Mouse (Mus musculus): ENCODE results near the gene Tinf2.

Tinf2 gene

GRCm38 (mm10) chr14:55706051-55706600, 24.5 kb upstream of the Tinf2 start:
- DNase-seq (ENCODE audit: low spot score in 2 of 2), result no peak

GRCm38 (mm10) chr14:55702761-55703160, 21.1 kb upstream of the Tinf2 start:
- DNase-seq (ENCODE audit: low spot score in 2 of 2), result no peak

- DNase-seq (ENCODE audit: low spot score in 2 of 2), result no peak
Observed at GRCm38 (mm10) chr14:55701131-55701530, 19.5 kb upstream of the Tinf2 start.

GRCm38 (mm10) chr14:55697226-55697625, 15.6 kb upstream of the Tinf2 start:
- DNase-seq (ENCODE audit: low spot score in 2 of 2), result peak; percentile 22 to 23

GRCm38 (mm10) chr14:55689433-55689832, 7.8 kb upstream of the Tinf2 start:
- DNase-seq (ENCODE audit: low spot score in 2 of 2), result no peak

GRCm38 (mm10) chr14:55682118-55682493, 486 bp upstream of the Tinf2 start:
- no peak for DNase-seq (ENCODE audit: low spot score in 2 of 2)

GRCm38 (mm10) chr14:55677615-55678014, 4.0 kb downstream of the Tinf2 start:
- peak; percentile 47 to 48 for DNase-seq (ENCODE audit: low spot score in 2 of 2)

- DNase-seq (ENCODE audit: low spot score in 2 of 2), result no peak
Observed at GRCm38 (mm10) chr14:55672741-55673060, 8.9 kb downstream of the Tinf2 start.

GRCm38 (mm10) chr14:55671833-55672740, 9.5 kb downstream of the Tinf2 start, which contains the start of the genes Gmpr2 and Nedd8:
Gene Gmpr2, plus strand, starts transcription at chr14:55671941.
Gene Nedd8, minus strand, starts transcription at chr14:55672124.
- DNase-seq (ENCODE audit: low spot score in 2 of 2), result peak; percentile 95

- no peak for DNase-seq (ENCODE audit: low spot score in 2 of 2)
Observed at GRCm38 (mm10) chr14:55671486-55671832, 10.2 kb downstream of the Tinf2 start.

- DNase-seq (ENCODE audit: low spot score in 2 of 2), result no peak
Observed at GRCm38 (mm10) chr14:55660636-55661035, 21.0 kb downstream of the Tinf2 start.

- DNase-seq (ENCODE audit: low spot score in 2 of 2), result peak; percentile 77
Observed at GRCm38 (mm10) chr14:55659960-55660573, 21.6 kb downstream of the Tinf2 start, which contains the start of gene Mdp1. Gene Mdp1, minus strand, starts transcription at chr14:55660508.

GRCm38 (mm10) chr14:55658011-55658410, 23.6 kb downstream of the Tinf2 start:
- DNase-seq (ENCODE audit: low spot score in 2 of 2), result no peak

- no peak for DNase-seq (ENCODE audit: low spot score in 2 of 2)
Observed at GRCm38 (mm10) chr14:55656935-55657334, 24.7 kb downstream of the Tinf2 start.

GRCm38 (mm10) chr14:55651528-55651927, 30.1 kb downstream of the Tinf2 start:
- DNase-seq (ENCODE audit: low spot score in 2 of 2), result no peak

- DNase-seq (ENCODE audit: low spot score in 2 of 2), result no peak
Observed at GRCm38 (mm10) chr14:55649884-55650283, 31.7 kb downstream of the Tinf2 start, which contains the start of gene Tssk4. Gene Tssk4, plus strand, starts transcription at chr14:55650184.

- peak; percentile 10 to 18 for DNase-seq (ENCODE audit: low spot score in 2 of 2)
Observed at GRCm38 (mm10) chr14:55644261-55644888, 37.2 kb downstream of the Tinf2 start.

- peak; percentile 83 for DNase-seq (ENCODE audit: low spot score in 2 of 2)
Observed at GRCm38 (mm10) chr14:55643060-55643907, 38.3 kb downstream of the Tinf2 start, which contains the start of gene Tm9sf1. Gene Tm9sf1, minus strand, starts transcription at chr14:55643806.

- no peak for DNase-seq (ENCODE audit: low spot score in 2 of 2)
Observed at GRCm38 (mm10) chr14:55642679-55643059, 39.0 kb downstream of the Tinf2 start.

GRCm38 (mm10) chr14:55641291-55641690, 40.3 kb downstream of the Tinf2 start:
- no peak for DNase-seq (ENCODE audit: low spot score in 2 of 2)

- no peak for DNase-seq (ENCODE audit: low spot score in 2 of 2)
Observed at GRCm38 (mm10) chr14:55640816-55641215, 40.8 kb downstream of the Tinf2 start.
